Mouse (Mus musculus): ENCODE measurements around the gene Castor1. TPM values are rescaled to one million over a fixed set of nuclear protein-coding genes. Genes with fewer than 3 reads are reported as not detected.

Gene Castor1
- polyA plus RNA-seq, 1 experiment from 2014 or later: 6.7 TPM

DNA sequence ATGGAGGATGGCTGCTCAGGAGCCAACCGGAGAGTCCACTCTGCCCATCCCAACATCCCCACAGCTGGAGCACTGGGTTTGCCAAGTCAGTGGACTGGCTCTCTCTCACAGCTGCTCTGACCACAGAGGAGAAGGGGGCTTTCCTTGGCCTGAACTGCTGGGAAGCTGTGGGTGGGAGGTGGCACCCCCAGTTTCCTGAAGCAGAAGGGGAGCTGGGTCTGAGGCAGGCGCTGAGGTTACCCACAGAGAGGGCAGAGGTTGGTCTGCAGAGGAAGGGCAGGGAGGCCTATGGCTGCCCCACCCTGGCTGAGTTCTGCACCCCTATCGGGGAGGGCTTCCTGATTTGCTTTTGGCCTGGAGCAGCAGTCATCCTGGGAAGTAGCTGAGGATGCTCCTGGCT is 33.4 kb downstream of the Castor1 start:
- no peak for ATAC-seq (replicated peaks; ENCODE audit: insufficient number of reproducible peaks, insufficient read depth, low FRiP score, low read depth)
- no peak overlapping the region for H3K4me2 ChIP-seq
- H3K9ac ChIP-seq: no peak overlapping the region
- no peak overlapping the region for H3K4me3 ChIP-seq
- H3K36me3 ChIP-seq: no peaks in the 10 kb centered on the region
- no peaks in the 10 kb centered on the region for H3K27me3 ChIP-seq
- no peaks in the 10 kb centered on the region for H3K4me1 ChIP-seq (replicated peaks)
- 62% methylated on average over 3 of the region's 3 CpGs for WGBS
- H3K27ac ChIP-seq: no peak overlapping the region
- no peaks in the 10 kb centered on the region for H3K9me3 ChIP-seq (replicated peaks)

DNA sequence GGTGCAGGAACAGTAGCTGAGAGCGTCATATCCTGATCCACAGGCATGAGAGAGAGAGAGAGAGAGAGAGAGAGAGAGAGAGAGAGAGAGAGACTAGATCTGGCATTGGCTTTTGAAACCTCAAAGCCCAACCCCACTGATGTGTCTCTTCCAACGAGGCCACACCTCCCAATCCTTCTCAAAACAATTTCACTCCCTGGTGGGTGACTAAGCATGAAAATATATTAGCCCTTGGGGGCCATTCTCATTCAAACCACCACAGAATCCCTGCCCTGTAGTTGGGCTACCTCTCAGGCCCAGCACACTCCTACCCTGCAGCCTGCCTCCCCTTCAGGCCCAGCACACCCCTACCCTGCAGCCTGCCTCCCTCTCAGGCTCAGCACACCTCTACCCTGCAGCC is 34.9 kb downstream of the Castor1 start:
- Histone ChIP-seq H3K27ac (no peak overlapping the region), H3K36me3 (no peaks in the 10 kb centered on the region), H3K4me2 (no peak overlapping the region), H3K27me3 (no peaks in the 10 kb centered on the region), H3K4me1 (replicated peaks) (no peaks in the 10 kb centered on the region; the same call in 1 of the 2 replicates), H3K9me3 (replicated peaks) (no peaks in the 10 kb centered on the region), H3K9ac (no peak overlapping the region), H3K4me3 (no peak overlapping the region)
- ATAC-seq (replicated peaks; ENCODE audit: insufficient number of reproducible peaks, insufficient read depth, low FRiP score, low read depth): no peak
- 59% methylated on average over 2 of the region's 2 CpGs for WGBS

DNA sequence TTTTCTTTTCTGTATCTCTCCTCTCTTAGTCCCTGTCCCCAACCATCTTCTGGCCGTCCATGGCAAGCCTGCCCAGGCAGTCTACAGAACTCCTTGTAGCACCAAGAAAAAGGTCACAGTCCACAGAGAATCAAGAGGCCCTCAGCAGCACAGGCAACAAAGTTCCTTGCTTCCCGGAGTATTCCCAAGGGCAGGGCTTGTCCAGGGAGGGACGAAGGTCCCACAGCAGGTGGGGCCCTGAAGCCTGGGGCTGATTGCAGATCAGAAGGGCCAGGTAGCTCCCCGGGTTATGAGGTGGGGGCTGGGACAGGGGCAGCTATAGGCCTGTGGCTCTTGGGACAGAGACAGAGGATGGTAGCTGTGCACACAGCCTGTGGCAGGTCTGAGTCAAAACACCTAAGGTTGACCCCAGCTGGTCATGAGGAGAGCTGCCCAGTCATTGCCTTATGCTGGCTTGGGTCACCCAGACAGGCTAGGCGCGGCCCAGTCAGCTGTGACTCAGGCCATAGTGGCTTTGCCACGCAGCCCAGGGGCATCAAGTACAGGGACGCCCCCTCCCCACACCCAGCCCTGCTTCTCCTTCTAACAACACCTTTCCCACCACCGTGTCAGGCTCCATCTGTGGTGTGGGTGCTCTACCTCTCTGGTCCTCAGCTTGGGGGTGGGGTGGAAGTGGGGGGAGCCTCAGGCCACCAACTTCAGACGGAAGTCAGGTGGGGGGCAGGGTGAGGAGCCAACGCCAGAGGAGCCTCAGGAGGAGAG is 39.0 kb downstream of the Castor1 start, which contains the start of gene Lif:
TSS of gene Lif (plus strand) at position 712 of the 762 bp plus-strand sequence.
- peaks cover 25% of the 10 kb centered on the region for H3K4me1 ChIP-seq (replicated peaks)
- 62% methylated on average over 11 of the region's 11 CpGs for WGBS
- H3K4me2 ChIP-seq: no peak within 1 kb of the TSS
- ATAC-seq (replicated peaks; ENCODE audit: insufficient number of reproducible peaks, insufficient read depth, low FRiP score, low read depth): no peak
- no peaks in the 10 kb centered on the region for H3K9me3 ChIP-seq (replicated peaks)
- H3K4me3 ChIP-seq: no peak within 1 kb of the TSS
- H3K9ac ChIP-seq: no peak within 1 kb of the TSS
- H3K36me3 ChIP-seq: no peaks in the 10 kb centered on the region
- no peaks in the 10 kb centered on the region for H3K27me3 ChIP-seq
- no peak within 1 kb of the TSS for H3K27ac ChIP-seq

DNA sequence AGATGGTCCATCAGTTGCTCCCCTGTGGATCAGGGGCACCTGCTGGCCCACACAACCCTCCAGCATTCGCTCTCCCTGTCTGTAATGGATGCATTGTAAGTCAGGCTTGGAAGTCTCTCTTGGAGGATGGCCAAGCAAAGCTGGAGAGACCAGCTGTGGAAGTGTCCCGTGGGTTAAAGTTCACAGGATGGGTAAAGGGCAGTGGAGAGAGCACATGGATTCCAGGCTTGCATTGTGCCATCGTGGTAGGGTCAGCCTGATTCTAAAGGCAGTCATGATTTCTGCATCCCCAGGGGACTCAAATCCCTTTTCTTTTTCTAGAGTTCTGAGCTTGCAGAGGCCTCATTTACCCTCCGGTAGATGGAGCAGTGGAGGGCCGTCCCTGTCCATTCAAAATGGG is 39.7 kb downstream of the Castor1 start:
- ATAC-seq (replicated peaks; ENCODE audit: insufficient number of reproducible peaks, insufficient read depth, low FRiP score, low read depth): no peak
- no peak overlapping the region for H3K4me3 ChIP-seq

GRCm38 (mm10) chr11:4258657-4259082 is 40.6 kb downstream of the Castor1 start:
- Histone ChIP-seq H3K9ac (no peak overlapping the region), H3K9me3 (replicated peaks) (no peaks in the 10 kb centered on the region), H3K4me2 (peak overlapping the region; percentile 58), H3K36me3 (no peaks in the 10 kb centered on the region), H3K27me3 (peaks cover 4% of the 10 kb centered on the region), H3K4me3 (peak overlapping the region; percentile 25; the same call in 1 of the 2 replicates), H3K4me1 (replicated peaks) (peaks cover 40% of the 10 kb centered on the region), H3K27ac (no peak overlapping the region)
- no peak for ATAC-seq (replicated peaks; ENCODE audit: insufficient number of reproducible peaks, insufficient read depth, low FRiP score, low read depth)
- WGBS: under 1% methylated on average over 7 of the region's 7 CpGs

More for the DNA sequence above, 39.7 kb downstream of the Castor1 start:
- H3K9ac ChIP-seq: no peak overlapping the region
- no peak overlapping the region for H3K27ac ChIP-seq
- no peaks in the 10 kb centered on the region for H3K27me3 ChIP-seq
- WGBS: 53% methylated on average over 5 of the region's 5 CpGs
- H3K36me3 ChIP-seq: no peaks in the 10 kb centered on the region
- no peaks in the 10 kb centered on the region for H3K9me3 ChIP-seq (replicated peaks)
- no peak overlapping the region for H3K4me2 ChIP-seq
- H3K4me1 ChIP-seq (replicated peaks): peaks cover 33% of the 10 kb centered on the region

DNA sequence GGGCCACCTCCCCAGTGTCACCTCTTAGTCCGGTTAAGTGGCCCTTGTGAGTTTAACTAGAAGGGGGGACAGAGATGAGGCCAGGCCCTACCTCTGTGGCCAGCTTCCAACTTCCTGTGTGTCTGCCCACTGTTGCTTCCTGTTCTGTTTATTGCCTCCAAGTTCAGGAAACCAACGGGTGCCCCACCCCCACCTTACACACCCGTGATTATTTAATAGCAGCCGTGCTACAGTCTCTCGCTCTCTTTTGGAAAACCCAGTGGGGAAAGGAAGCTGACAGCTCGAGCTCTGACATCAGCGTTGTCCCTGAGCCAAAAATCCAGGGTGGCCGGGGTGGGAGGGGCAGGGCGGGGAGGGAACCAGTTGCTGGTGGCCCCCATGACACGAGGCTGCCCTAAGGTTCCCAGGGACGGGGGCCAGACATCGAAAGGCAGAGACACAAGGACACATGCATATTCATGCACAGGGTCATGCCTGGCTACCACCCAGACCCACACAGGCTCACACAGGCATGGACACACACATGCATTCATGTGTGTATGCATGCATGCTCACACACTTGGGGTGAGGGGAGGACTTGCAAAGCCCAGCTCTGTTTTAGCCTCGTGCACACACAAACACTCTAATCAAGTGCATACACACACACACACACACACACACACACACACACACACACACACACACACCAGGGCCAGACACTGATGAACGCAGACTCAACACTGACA is 42.6 kb downstream of the Castor1 start:
- Histone ChIP-seq H3K4me1 (replicated peaks) (peaks cover 47% of the 10 kb centered on the region), H3K9me3 (replicated peaks) (no peaks in the 10 kb centered on the region), H3K36me3 (no peaks in the 10 kb centered on the region), H3K27me3 (peaks cover 23% of the 10 kb centered on the region), H3K4me3 (no peak overlapping the region), H3K4me2 (peak overlapping the region; percentile 46), H3K27ac (peak overlapping the region; percentile 31), H3K9ac (no peak overlapping the region)
- no peak for ATAC-seq (replicated peaks; ENCODE audit: insufficient number of reproducible peaks, insufficient read depth, low FRiP score, low read depth)
- 19% methylated on average over 14 of the region's 14 CpGs for WGBS

DNA sequence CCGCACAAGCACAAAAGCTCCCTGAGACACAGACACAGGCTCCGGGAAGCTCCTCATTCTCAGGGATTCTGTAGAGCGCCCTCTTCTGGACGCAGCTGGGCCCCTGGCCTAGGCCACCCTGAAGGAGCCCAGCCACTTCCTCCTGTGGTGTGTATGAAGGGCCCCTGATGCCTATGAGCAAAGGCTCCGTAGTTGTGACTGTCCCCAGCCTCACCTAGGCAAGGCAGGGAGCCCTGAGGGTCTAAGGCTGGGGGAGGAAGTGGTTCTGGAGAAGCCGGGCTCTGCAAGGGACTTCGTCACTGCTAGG is 43.1 kb downstream of the Castor1 start:
- H3K9ac ChIP-seq: no peak overlapping the region
- H3K36me3 ChIP-seq: no peaks in the 10 kb centered on the region
- peaks cover 50% of the 10 kb centered on the region for H3K4me1 ChIP-seq (replicated peaks)
- ATAC-seq (replicated peaks; ENCODE audit: insufficient number of reproducible peaks, insufficient read depth, low FRiP score, low read depth): no peak
- H3K4me3 ChIP-seq: no peak overlapping the region
- H3K4me2 ChIP-seq: no peak overlapping the region
- peak overlapping the region; percentile 31 for H3K27ac ChIP-seq
- no peaks in the 10 kb centered on the region for H3K9me3 ChIP-seq (replicated peaks)
- H3K27me3 ChIP-seq: peaks cover 27% of the 10 kb centered on the region
- WGBS: 52% methylated on average over 7 of the region's 7 CpGs

DNA sequence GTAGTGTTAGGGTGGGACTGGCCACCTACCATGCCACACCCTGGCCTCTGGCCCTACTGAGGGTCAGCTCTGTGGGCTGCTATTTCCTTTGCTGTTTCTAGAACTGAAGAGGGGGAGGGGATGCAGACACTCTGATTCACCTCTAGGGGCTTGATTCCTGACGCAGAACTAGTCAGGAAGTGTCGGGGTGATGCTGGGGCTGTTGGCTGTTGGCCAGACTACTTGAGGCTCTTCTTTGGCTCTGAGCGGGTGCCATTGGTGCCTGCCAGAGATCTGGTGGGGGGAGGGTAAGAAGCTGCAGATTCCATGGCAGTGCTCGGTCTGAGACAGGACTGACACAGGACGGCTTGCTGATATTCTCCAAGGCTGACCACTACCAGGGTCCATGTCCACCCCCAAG is 43.9 kb downstream of the Castor1 start:
- H3K27ac ChIP-seq: peak overlapping the region; percentile 31
- WGBS: 7% methylated on average over 5 of the region's 5 CpGs

GRCm38 (mm10) chr11:4262847-4263246 is 44.8 kb downstream of the Castor1 start:
- ATAC-seq (replicated peaks; ENCODE audit: insufficient number of reproducible peaks, insufficient read depth, low FRiP score, low read depth): no peak
- H3K27me3 ChIP-seq: peaks cover 43% of the 10 kb centered on the region
- no peak overlapping the region for H3K27ac ChIP-seq
- no peak overlapping the region for H3K4me2 ChIP-seq
- no peaks in the 10 kb centered on the region for H3K36me3 ChIP-seq
- H3K9ac ChIP-seq: no peak overlapping the region
- H3K4me1 ChIP-seq (replicated peaks): peaks cover 60% of the 10 kb centered on the region
- H3K9me3 ChIP-seq (replicated peaks): no peaks in the 10 kb centered on the region
- 24% methylated on average over 7 of the region's 7 CpGs for WGBS
- no peak overlapping the region for H3K4me3 ChIP-seq

More for the DNA sequence above, 43.9 kb downstream of the Castor1 start:
- no peak overlapping the region for H3K9ac ChIP-seq
- H3K9me3 ChIP-seq (replicated peaks): no peaks in the 10 kb centered on the region
- H3K27me3 ChIP-seq: peaks cover 34% of the 10 kb centered on the region
- ATAC-seq (replicated peaks; ENCODE audit: insufficient number of reproducible peaks, insufficient read depth, low FRiP score, low read depth): peak; percentile 48
- peaks cover 56% of the 10 kb centered on the region for H3K4me1 ChIP-seq (replicated peaks)
- no peak overlapping the region for H3K4me2 ChIP-seq
- H3K4me3 ChIP-seq: no peak overlapping the region
- no peaks in the 10 kb centered on the region for H3K36me3 ChIP-seq

GRCm38 (mm10) chr11:4263296-4263695 is 45.3 kb downstream of the Castor1 start:
- H3K4me3 ChIP-seq: no peak overlapping the region
- 24% methylated on average over 1 of the region's 1 CpGs for WGBS
- peaks cover 47% of the 10 kb centered on the region for H3K27me3 ChIP-seq
- ATAC-seq (replicated peaks; ENCODE audit: insufficient number of reproducible peaks, insufficient read depth, low FRiP score, low read depth): no peak
- H3K36me3 ChIP-seq: no peaks in the 10 kb centered on the region
- no peak overlapping the region for H3K4me2 ChIP-seq
- H3K9ac ChIP-seq: no peak overlapping the region
- H3K4me1 ChIP-seq (replicated peaks): peaks cover 60% of the 10 kb centered on the region
- H3K27ac ChIP-seq: no peak overlapping the region
- no peaks in the 10 kb centered on the region for H3K9me3 ChIP-seq (replicated peaks)

GRCm38 (mm10) chr11:4264066-4264465 is 46.0 kb downstream of the Castor1 start:
- H3K36me3 ChIP-seq: no peaks in the 10 kb centered on the region
- H3K4me2 ChIP-seq: no peak overlapping the region
- H3K4me1 ChIP-seq (replicated peaks): peaks cover 60% of the 10 kb centered on the region
- no peak overlapping the region for H3K27ac ChIP-seq
- WGBS: 45% methylated on average over 7 of the region's 7 CpGs
- H3K9ac ChIP-seq: no peak overlapping the region
- no peaks in the 10 kb centered on the region for H3K9me3 ChIP-seq (replicated peaks)
- no peak overlapping the region for H3K4me3 ChIP-seq
- peaks cover 55% of the 10 kb centered on the region for H3K27me3 ChIP-seq
- no peak for ATAC-seq (replicated peaks; ENCODE audit: insufficient number of reproducible peaks, insufficient read depth, low FRiP score, low read depth)

Data from heart, embryonic 15.5 days (tissue).